Mouse (Mus musculus) thymus, adult 2 months (tissue): ENCODE results near the gene Gm11541. TPM values are rescaled to one million over a fixed set of nuclear protein-coding genes. Genes with fewer than 3 reads are reported as not detected.

Experiments
- DNase-seq: peaks from one replicate; pipeline ENCODE4 v3.0.0; 2021
- H3K27ac ChIP-seq: fragments of 200-500 bp; 2 replicates; pipeline ENCODE4 v1.5.1; 2012; ENCODE audit warnings: low read length, control low read depth; ENCODE audit not compliant: control insufficient read depth, insufficient read depth
- H3K27me3 ChIP-seq: fragments of 200-500 bp; 2 replicates; pipeline ENCODE4 v1.6.1; 2012; ENCODE audit warnings: mild to moderate bottlenecking, low read length, moderate library complexity, mixed read lengths; ENCODE audit not compliant: control insufficient read depth, insufficient read depth
- H3K36me3 ChIP-seq: fragments of 200-500 bp; 2 replicates; pipeline ENCODE4 v1.6.1; 2012; ENCODE audit warnings: mild to moderate bottlenecking, low read length, moderate library complexity; ENCODE audit not compliant: control insufficient read depth, insufficient read depth
- H3K4me1 ChIP-seq: fragments of 200-500 bp; replicated peaks from 2 replicates; pipeline ENCODE4 v1.6.1; 2012; ENCODE audit warnings: low read length; ENCODE audit not compliant: control insufficient read depth, insufficient read depth
- H3K4me3 ChIP-seq: fragments of 200-500 bp; 2 replicates; pipeline ENCODE4 v1.5.1; 2012; ENCODE audit warnings: mild to moderate bottlenecking, low read length, control low read depth, moderate library complexity; ENCODE audit not compliant: control insufficient read depth, insufficient read depth
- CTCF ChIP-seq: fragments of 200-500 bp; IDR thresholded peaks from 2 replicates; pipeline ENCODE4 v1.5.1; 2012; ENCODE audit warnings: mild to moderate bottlenecking, control low read depth, low read length, moderate library complexity, borderline replicate concordance; ENCODE audit not compliant: control insufficient read depth, poor library complexity, insufficient read depth; ENCODE audit errors: extremely low read depth
- POLR2A ChIP-seq: fragments of 200-500 bp; IDR thresholded peaks from 2 replicates; pipeline ENCODE4 v1.6.1; 2012; ENCODE audit warnings: mild to moderate bottlenecking, low read length, control low read depth, moderate library complexity; ENCODE audit not compliant: control insufficient read depth, poor library complexity, insufficient read depth; ENCODE audit errors: extremely low read depth
- WGBS: fragments of 180-500 bp; shearing (Covaris S2); methylation state at CpG from one replicate; pipeline ENCODE4 v1.1.7; 2018; 5-methylcytosine and 5-hydroxymethylcytosine counted together
- polyA plus RNA-seq: library from polyadenylated mRNA; depleted of rRNA; stranded (reverse); fragments of >200 nt; gene quantifications from 2 replicates; pipeline ENCODE4 v1.2.3, GENCODE M21; 2012

Gm11541 gene
- polyA plus RNA-seq, 1 experiment: not detected

- TF ChIP-seq POLR2A (no peak), CTCF (no peak)
- H3K27me3 ChIP-seq: no peaks in the 10 kb centered on the region
- H3K36me3 ChIP-seq: no peaks in the 10 kb centered on the region
- no peak overlapping the region for H3K27ac ChIP-seq
- no peak for DNase-seq
- no peak overlapping the region for H3K4me3 ChIP-seq
- H3K4me1 ChIP-seq: peaks cover 16% of the 10 kb centered on the region
Observed at GRCm38 (mm10) chr11:94680639-94681038, 23.7 kb downstream of the Gm11541 start.

- DNase-seq: no peak
- peak overlapping the region; percentile 55 for H3K4me3 ChIP-seq
- no peak for TF ChIP-seq CTCF
- peak; percentile 27; the same call in 1 of the 2 replicates for TF ChIP-seq POLR2A
- peaks cover 25% of the 10 kb centered on the region for H3K4me1 ChIP-seq
- H3K36me3 ChIP-seq: no peaks in the 10 kb centered on the region
- WGBS: 41% methylated on average over 15 of the region's 15 CpGs
- H3K27ac ChIP-seq: no peak overlapping the region
- no peaks in the 10 kb centered on the region for H3K27me3 ChIP-seq
Observed at GRCm38 (mm10) chr11:94677607-94678145, 26.6 kb downstream of the Gm11541 start.

GRCm38 (mm10) chr11:94676754-94677606 is 27.3 kb downstream of the Gm11541 start, which contains the start of gene Xylt2:
Gene Xylt2 (minus strand): TSS chr11:94677515.
- TF ChIP-seq CTCF (peak; percentile 23; the same call in 1 of the 2 replicates), POLR2A (peak; percentile 71)
- H3K4me3 ChIP-seq: peak within 1 kb of the TSS; percentile 55
- 1% methylated on average over 79 of the region's 82 CpGs for WGBS
- DNase-seq: peak; percentile 94
- no peaks in the 10 kb centered on the region for H3K27me3 ChIP-seq
- H3K4me1 ChIP-seq: peaks cover 25% of the 10 kb centered on the region
- H3K36me3 ChIP-seq: no peaks in the 10 kb centered on the region
- H3K27ac ChIP-seq: no peak within 1 kb of the TSS

GRCm38 (mm10) chr11:94676308-94676707 is 28.0 kb downstream of the Gm11541 start:
- 58% methylated on average over 4 of the region's 4 CpGs for WGBS
- peak overlapping the region; percentile 55 for H3K4me3 ChIP-seq
- H3K36me3 ChIP-seq: no peaks in the 10 kb centered on the region
- no peak for DNase-seq
- TF ChIP-seq POLR2A: no peak
- TF ChIP-seq CTCF: no peak
- no peaks in the 10 kb centered on the region for H3K27me3 ChIP-seq
- H3K4me1 ChIP-seq: peaks cover 25% of the 10 kb centered on the region
- H3K27ac ChIP-seq: no peak overlapping the region

GRCm38 (mm10) chr11:94675446-94675845 is 28.9 kb downstream of the Gm11541 start:
- no peak for DNase-seq
- H3K4me1 ChIP-seq: peaks cover 25% of the 10 kb centered on the region
- 95% methylated on average over 5 of the region's 5 CpGs for WGBS
- H3K27ac ChIP-seq: no peak overlapping the region
- no peaks in the 10 kb centered on the region for H3K27me3 ChIP-seq
- H3K4me3 ChIP-seq: no peak overlapping the region
- TF ChIP-seq POLR2A (no peak), CTCF (no peak)
- H3K36me3 ChIP-seq: no peaks in the 10 kb centered on the region

GRCm38 (mm10) chr11:94674984-94675383 is 29.3 kb downstream of the Gm11541 start:
- Histone ChIP-seq H3K4me1 (peaks cover 25% of the 10 kb centered on the region), H3K4me3 (no peak overlapping the region), H3K36me3 (peaks cover under 1% of the 10 kb centered on the region; the same call in 1 of the 2 replicates), H3K27ac (no peak overlapping the region), H3K27me3 (no peaks in the 10 kb centered on the region)
- no peak for DNase-seq
- WGBS: 94% methylated on average over 5 of the region's 5 CpGs
- TF ChIP-seq POLR2A (no peak), CTCF (no peak)

GRCm38 (mm10) chr11:94665281-94665680 is 39.0 kb downstream of the Gm11541 start:
- DNase-seq: no peak
- Histone ChIP-seq H3K36me3 (peaks cover 47% of the 10 kb centered on the region), H3K4me1 (no peaks in the 10 kb centered on the region), H3K27ac (no peak overlapping the region), H3K27me3 (no peaks in the 10 kb centered on the region), H3K4me3 (no peak overlapping the region)
- 87% methylated on average over 6 of the region's 6 CpGs for WGBS
- TF ChIP-seq CTCF: no peak
- no peak for TF ChIP-seq POLR2A
